Mouse (Mus musculus): Measurements from ENCODE around the gene Arhgef3.
A peak's percentile ranks its signal among the peaks of the same experiment; 100 is the strongest.

Gene Arhgef3

GRCm38 (mm10) chr14:27158782-27159181, 44.1 kb downstream of the Arhgef3 start:
- DNase-seq (ENCODE audit: low read depth, low spot score) = no peak

- no peak for DNase-seq (ENCODE audit: low read depth, low spot score)
Measured at GRCm38 (mm10) chr14:27160762-27161161, 46.1 kb downstream of the Arhgef3 start.

GRCm38 (mm10) chr14:27164639-27165038, 49.9 kb downstream of the Arhgef3 start:
- no peak for DNase-seq (ENCODE audit: low read depth, low spot score)

- DNase-seq (ENCODE audit: low read depth, low spot score) = no peak
Measured at GRCm38 (mm10) chr14:27166751-27167150, 52.1 kb downstream of the Arhgef3 start.

GRCm38 (mm10) chr14:27167177-27167576, 52.5 kb downstream of the Arhgef3 start:
- DNase-seq (ENCODE audit: low read depth, low spot score) = no peak

- no peak for DNase-seq (ENCODE audit: low read depth, low spot score)
Measured at GRCm38 (mm10) chr14:27168387-27168786, 53.7 kb downstream of the Arhgef3 start.

- DNase-seq (ENCODE audit: low read depth, low spot score) = no peak
Measured at GRCm38 (mm10) chr14:27169287-27169686, 54.6 kb downstream of the Arhgef3 start.

- no peak for DNase-seq (ENCODE audit: low read depth, low spot score)
Measured at GRCm38 (mm10) chr14:27170421-27170820, 55.7 kb downstream of the Arhgef3 start.

- DNase-seq (ENCODE audit: low read depth, low spot score) = no peak
Measured at GRCm38 (mm10) chr14:27171175-27171830, 56.6 kb downstream of the Arhgef3 start.

- DNase-seq (ENCODE audit: low read depth, low spot score) = no peak
Measured at GRCm38 (mm10) chr14:27173178-27173803, 58.6 kb downstream of the Arhgef3 start.

- DNase-seq (ENCODE audit: low read depth, low spot score) = no peak
Measured at GRCm38 (mm10) chr14:27174188-27174786, 59.6 kb downstream of the Arhgef3 start.

- no peak for DNase-seq (ENCODE audit: low read depth, low spot score)
Measured at GRCm38 (mm10) chr14:27174831-27175301, 60.2 kb downstream of the Arhgef3 start.

GRCm38 (mm10) chr14:27175343-27175742, 60.6 kb downstream of the Arhgef3 start:
- DNase-seq (ENCODE audit: low read depth, low spot score) = no peak

GRCm38 (mm10) chr14:27177800-27178559, 63.3 kb downstream of the Arhgef3 start:
- DNase-seq (ENCODE audit: low read depth, low spot score) = no peak

- no peak for DNase-seq (ENCODE audit: low read depth, low spot score)
Measured at GRCm38 (mm10) chr14:27178560-27178920, 63.8 kb downstream of the Arhgef3 start.

GRCm38 (mm10) chr14:27179771-27180170, 65.1 kb downstream of the Arhgef3 start:
- DNase-seq (ENCODE audit: low read depth, low spot score) = no peak

GRCm38 (mm10) chr14:27182059-27182458, 67.4 kb downstream of the Arhgef3 start:
- no peak for DNase-seq (ENCODE audit: low read depth, low spot score)

- DNase-seq (ENCODE audit: low read depth, low spot score) = no peak
Measured at GRCm38 (mm10) chr14:27182646-27183438, 68.1 kb downstream of the Arhgef3 start.

- DNase-seq (ENCODE audit: low read depth, low spot score) = peak; percentile 32
Measured at GRCm38 (mm10) chr14:27183501-27184230, 69.0 kb downstream of the Arhgef3 start.

- DNase-seq (ENCODE audit: low read depth, low spot score) = no peak
Measured at GRCm38 (mm10) chr14:27185902-27186301, 71.2 kb downstream of the Arhgef3 start.

GRCm38 (mm10) chr14:27186596-27186995, 71.9 kb downstream of the Arhgef3 start:
- no peak for DNase-seq (ENCODE audit: low read depth, low spot score)
